Mouse (Mus musculus) granulocyte monocyte progenitor cell, adult 5-6 weeks (primary cell): ENCODE results near the gene Slc22a3. TPM values are rescaled to one million over a fixed set of nuclear protein-coding genes. Genes with fewer than 3 reads are reported as not detected.

Experiments used
- ATAC-seq: replicated peaks from 2 replicates; pipeline ENCODE4 v1.8.0; 2016; ENCODE audit warnings: mild to moderate bottlenecking, moderate TSS enrichment, inconsistent platforms; ENCODE audit not compliant: poor library complexity, severe bottlenecking
- total RNA-seq, 2 experiments: library from RNA; stranded (forward) in 1 of 2; stranded (reverse) in 1 of 2; fragments of 200-712, 200-1000 nt in 1 of 2; fragments of >200 nt in 1 of 2; fragmentation: Nextera tagmentation in 1 of 2; gene quantifications; 2 replicates each; pipeline ENCODE4 v1.2.3; 2014 to 2017

The Slc22a3 gene
- total RNA-seq (2014; fragmentation: Nextera tagmentation) = 5.5 and 9.1 TPM in 2 replicates
- total RNA-seq (2017) = 2.2 and 2.6 TPM in 2 replicates

DNA sequence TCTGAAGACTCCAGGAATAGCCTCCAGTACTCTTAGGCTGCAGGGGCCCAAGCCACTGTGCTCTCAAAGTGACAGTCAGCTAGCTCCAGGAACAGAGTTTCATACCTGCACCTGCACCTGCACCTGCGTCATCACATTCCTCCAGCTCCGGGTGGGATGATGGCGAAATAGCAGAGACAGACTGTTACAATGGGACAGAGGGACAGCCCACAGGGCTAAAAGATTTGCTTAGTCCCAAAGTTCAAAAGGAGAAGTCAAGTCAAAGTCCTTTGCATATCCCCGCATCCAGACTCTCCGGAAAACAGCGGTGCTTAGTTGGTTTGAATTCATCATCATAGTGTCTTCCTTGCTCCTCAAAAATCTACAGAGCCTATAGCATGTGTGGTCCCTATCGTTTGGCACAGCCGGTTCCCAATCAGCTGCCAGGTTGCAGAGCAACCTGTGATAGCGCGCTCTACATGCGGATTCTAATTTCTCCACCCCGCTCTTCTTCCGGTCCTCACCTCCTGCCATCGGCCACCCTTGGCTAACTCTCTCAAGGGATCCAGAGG, at the start of gene Slc22a3:
Gene Slc22a3 (minus strand): TSS at position 51 of the 551 bp plus-strand sequence.
- no peak for ATAC-seq

DNA sequence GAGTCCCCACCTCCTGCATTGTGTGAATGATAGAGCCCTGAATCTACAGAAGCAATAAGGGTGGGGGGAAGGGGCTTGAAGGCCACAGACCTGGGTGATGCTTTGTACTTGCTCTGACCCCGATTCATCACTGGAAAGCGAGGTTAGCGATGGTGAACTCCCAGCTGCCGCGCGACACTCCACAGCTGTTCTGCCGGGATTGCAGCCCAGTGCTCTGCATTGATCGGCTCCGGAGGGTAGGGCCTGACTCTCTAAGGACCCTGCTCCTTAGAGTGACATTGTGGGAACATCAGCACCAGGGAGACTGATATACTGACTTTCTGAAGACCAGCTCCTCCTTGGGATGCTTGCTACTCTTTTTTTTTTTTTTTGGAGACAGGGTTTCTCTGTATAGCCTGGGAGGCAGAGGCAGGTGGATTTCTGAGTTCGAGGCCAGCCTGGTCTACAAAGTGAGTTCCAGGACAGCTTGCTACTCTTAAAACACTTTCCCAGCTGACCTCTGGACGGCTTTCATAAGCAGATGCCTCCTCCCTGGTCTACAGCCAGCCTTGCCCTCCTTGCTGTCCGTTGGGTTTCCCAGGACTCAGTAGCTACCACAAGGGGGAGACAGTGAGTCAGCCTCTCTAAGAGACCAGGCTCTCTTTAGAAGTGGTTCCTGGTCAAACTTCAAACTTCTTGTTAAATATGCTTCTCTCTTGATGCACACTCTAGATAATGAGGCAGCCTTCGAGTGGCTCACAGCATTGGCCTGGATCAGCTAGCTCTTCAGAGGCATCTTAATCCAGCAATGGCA, 27.0 kb upstream of the Slc22a3 start:
- peak; percentile 78 for ATAC-seq

DNA sequence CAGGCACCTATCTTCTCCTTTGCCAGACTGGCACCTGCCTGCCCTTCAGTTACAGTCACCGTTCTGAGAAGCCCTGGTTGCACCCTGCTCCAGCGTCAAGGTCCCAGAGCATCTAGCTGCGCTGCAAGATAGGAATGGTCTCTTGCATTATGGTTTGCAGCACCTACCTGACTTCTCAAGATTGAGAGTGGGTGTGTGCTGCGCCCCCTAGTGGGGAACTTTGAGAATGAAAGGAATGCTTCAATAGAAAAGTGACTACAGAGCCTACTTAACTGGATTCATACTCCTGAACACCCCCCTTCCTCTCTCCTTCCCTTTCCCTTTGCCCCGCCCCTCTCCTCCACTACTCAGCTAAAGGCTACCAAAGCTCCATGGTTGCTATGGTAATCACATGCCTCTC, 24.6 kb upstream of the Slc22a3 start:
- ATAC-seq = peak; percentile 58

DNA sequence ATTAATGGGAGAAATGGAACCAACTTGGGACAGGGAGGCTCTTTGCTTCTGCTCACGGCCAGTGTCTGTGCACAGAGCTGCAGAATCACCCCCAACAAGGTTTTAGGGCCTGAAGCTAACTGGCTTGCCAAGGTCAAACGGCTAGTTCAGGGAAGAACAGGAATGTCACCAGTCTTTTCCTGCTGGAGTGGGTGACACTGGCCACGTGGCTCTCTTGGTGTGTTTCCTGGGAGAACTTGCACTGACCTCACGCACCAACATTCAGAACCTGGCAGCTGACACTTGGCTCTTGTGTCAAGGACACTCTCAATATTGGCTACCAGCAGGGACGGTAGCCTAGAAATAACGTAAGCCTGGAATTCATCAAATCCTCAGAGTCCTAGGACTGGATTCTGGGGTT, 22.6 kb upstream of the Slc22a3 start:
- no peak for ATAC-seq

DNA sequence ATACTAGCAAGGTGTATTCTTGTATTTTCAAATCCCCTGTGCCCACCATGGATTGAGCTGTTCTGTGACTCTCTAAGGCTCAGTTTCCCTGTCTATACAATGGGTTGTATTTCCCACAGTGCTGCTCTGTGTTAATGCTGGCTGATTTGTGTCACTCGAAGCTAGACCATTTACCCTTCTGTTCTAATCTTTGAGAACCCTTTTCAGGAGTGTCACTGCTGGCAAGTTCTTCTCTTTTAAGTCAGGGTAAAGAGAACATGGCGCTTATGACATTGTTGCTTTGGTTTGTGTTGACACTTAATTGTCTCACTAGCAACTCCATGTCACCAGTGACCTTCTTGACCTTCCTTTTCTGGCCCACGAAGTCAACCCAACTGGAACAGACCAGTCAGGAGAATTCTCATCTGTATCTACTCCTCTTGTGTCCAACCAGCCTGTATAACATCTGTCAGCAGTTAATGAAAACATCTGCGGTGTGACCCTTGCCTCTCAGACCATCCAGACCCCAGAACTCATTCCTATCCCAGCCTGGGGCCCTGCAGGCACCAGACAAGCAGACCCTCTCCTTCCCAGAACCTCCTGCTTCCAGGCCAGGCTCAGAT, 22.0 kb upstream of the Slc22a3 start:
- ATAC-seq = no peak

DNA sequence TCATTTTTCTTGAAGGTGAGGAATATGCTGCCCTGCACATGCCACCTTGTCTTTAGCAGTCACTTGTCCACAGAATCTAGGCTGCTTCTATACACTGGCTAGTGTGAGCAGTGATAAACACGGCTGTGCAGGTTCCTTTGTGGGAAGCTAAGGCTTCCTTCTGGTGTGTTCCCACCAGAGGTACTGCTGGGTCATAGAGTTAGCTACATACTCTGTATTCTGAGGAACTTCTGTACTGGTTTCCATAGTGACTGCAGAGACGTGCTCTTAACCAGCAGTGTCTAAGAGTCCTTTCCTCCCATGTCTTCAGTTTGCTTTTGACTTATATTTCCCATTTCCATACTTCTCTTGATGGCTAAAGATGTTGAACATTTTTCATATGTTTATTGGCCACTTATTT, 11.6 kb upstream of the Slc22a3 start:
- ATAC-seq = no peak

DNA sequence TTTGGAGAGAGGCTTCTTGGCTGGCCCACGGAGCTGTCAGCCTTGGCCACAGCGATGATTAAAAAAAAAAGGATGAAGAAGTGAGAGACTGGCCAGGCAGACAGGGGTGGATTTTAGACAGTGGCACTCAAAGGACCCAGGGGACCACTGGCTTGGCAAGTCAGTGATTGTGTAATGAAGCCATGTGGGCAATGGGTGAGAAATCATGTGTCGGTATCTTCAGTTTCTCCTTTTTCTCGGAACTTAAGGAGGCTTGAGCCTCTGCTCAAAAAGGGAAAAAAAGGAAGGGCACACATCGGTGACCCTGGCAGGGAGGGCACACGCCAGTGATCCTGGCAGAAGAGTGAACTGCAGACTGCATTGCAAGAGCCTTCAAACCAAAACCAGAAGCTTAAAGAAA, 10.7 kb upstream of the Slc22a3 start:
- peak; percentile 77 for ATAC-seq

DNA sequence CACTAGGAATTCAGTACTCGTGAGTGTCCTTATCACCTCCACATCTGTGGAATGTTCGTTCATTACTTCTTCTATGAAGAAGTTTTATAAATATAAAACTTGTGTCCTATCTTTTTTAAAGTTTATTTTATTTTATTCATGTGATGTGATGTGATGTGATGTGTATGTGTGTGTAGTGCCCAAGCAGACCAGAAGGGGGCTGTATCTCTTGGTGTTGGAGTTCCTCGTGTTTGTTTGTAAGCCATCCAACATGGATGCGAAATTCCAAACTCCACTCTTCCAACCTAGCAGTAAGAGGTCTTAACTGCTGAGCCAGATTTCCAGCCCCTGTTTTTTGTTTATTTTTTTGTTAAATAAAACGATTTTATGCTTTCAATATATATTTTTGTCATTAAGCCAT, 6.5 kb upstream of the Slc22a3 start:
- no peak for ATAC-seq

DNA sequence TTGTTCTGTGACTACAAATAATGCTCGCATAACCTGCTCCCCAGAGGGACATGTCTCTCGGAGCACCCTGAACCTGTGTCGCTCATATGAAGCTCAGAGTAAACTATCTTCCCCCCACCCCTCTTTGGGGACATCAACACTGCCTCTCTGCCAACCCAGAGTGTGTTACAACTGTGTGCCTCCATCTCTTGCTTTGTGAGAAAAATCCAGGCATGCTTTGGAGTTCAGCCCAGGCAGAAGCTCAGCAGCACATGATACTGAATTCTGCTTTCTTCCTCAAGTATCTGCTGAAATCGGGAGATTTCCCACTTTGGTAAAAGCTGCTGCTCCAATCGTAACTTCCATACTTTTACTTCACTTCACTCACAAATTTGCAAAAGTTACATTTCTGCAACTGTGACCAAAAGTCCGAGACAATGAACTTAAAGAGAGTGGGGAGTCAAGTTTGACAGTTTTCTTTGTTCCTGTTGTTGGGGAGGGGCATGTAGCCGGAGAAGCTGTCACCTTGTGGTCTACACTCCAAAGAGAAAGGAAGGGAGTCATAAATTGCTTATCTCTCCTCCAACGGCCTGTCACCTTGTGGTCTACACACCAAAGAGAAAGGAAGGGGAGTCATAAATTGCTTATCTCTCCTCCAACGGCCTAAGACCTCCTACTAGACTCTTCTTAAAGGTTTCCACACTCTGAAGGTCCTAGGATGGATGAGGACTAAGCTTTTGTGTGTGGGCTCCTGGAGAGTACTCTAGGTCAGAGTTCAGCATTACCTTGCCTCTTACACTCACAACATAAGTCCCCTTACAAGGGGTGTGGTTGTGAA, 5.8 kb upstream of the Slc22a3 start:
- peak; percentile 48 for ATAC-seq

DNA sequence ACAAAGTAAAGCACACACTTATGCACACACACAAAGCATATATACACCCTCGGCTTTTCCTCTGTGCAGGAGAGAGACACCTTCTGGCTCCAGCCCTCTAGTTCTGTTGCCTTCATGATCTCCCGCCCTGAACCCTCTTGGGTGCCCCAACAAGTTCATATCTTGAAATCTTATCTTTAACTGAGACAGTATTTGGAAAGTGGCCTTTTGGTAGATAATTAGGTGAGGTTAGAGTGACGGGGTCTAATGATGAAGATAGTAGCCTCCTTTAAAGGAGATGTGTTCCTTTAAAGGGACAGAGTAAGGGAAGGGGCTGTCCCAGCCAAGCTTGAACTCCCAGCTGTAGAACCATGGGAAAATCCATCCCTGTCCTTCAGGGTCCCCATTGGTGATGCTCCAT, 3.7 kb upstream of the Slc22a3 start:
- ATAC-seq = no peak

DNA sequence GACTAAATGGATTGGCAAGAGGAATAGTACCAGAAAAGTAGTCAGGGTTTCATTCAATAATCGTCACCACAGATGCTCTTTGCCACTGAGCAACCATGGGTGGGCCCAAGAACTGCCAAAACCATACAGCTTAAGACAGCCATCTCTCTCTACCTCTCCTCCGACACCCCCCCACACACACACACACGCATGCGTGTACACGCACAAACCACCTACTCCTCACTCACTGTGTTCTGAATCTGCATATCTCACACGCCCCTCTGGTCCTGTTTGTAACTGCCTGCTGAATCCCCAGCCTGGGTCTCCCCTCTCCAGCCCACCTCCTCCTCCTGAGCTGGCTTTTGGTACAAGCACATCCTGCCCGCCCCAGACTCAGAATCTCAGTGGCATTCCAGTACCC, 872 bp upstream of the Slc22a3 start:
- no peak for ATAC-seq

DNA sequence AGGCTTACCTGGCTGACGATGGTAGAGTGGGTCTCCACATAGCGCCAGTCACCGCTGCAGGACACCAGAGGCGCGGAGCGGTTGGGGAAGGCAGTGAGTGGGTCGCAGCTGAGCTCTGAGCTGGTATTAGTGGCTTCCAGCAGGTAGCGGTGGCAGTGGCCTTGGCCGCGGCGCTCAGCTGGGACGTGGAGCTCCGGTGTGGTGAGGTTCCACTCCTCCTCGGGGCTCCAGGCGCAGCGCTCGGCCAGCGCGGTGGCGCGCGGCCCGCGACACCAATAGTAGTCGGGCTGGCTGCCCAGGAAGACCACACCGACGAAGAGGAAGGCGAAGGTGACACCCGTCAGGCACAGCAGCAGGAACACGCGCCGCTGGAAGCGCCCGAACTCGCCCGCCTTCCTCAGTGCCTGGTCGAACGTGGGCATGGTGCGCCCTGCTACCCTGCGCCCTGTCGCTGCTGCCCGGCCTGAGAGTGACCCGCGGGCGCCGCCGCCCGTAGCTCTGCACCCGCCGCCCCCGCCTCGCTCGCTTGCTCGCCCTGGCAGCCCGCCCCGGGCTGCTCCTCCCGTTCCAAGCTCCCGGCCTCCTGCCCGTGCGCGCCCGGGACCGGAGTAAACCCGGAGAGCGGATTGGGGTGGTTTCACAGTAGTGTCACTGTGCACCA, 471 bp downstream of the Slc22a3 start:
- peak; percentile 63 for ATAC-seq

DNA sequence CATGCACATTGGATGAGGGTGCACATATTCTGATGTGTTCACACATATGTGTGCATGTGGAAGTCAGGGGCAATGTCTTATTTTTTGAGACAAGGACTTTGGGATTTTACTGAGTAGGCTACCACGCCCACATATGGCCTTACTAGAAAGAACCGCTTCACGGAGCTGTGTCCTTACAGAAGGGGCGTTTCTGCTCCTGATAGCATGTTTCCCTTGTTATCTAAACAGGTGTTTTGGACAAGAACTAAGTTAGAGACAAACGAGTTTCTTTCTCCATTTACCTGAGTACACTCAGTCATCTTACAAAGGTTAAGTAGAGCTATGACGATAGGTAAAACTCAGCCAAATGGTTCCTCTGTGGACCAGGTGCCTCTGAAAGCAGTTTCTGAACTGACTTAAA, 1.8 kb downstream of the Slc22a3 start:
- no peak for ATAC-seq

DNA sequence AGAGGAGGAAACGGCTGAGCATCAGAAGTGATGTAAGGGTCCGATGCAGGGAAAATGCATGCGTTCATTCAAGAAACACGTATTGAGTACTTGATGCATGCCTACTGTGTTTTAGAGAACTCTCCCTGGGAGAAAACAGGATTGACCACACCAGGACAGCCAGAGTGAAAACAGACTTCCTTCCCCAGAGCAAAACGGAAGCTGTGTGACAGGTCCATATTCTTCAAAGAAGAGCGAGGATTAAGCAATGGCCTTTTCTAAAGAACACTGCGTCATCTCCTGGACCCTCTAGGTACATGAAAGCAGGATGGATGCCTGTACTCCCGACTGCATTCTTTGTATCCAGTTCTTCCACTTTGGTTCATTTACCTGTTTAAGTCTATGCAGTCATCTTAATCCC, 8.1 kb downstream of the Slc22a3 start:
- peak; percentile 83 for ATAC-seq

DNA sequence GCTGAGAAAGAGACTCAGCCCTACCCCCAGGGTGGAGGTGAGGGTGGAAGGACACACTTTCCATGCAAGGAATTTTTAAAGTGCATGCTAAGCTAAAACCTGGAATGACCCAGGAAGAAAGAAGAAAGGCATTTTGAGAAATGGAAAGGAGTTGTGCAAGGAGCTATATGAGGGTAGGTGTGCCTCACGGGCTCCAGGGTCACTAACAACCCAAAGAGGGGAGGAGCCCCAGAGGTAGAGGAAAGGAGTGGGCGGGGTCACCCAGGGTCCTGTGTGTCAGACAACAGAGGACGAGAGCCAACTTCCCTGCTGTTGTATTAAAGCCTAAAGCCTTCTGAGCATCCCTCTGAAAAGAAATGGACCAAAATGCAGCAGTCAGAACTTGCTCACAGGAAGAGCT, 11.9 kb downstream of the Slc22a3 start:
- no peak for ATAC-seq

DNA sequence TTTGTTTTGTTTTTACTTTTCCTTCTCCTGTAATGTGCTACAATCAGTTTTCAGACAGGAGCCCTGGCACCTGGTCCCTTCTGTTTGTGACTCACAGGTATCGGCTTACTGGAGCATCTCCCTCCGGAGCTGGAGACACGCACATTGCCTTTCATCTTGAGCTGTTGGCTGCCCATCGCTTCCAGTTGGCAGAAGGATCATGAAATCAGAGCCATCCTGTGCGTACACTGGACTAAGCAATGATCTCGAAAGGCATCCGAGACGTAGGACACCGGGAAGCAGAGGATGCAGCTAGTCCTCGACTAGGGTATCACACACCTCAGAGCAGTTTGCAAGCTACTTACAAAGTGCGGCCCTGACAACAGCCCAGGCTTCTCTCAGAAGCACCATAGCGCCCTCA, 15.9 kb downstream of the Slc22a3 start:
- no peak for ATAC-seq

DNA sequence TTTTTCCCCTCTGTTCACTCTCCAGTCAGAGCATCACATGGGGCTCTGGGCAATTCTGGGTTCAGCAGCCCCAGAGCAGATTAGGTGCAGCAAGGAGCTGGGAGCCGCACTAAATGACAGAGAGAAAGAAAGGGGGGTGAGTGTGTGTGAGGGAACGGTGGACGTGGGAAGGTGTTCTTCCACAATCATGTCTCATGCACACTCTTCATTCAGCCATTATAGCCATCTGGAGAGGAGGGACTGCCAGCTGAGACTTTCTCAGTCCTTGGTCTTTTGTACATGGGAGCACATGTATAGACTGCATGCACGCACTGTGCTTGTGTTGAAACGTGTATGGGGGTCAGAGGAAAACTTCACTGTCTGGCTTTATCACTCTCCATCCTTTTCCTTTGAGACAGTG, 17.6 kb downstream of the Slc22a3 start:
- no peak for ATAC-seq

DNA sequence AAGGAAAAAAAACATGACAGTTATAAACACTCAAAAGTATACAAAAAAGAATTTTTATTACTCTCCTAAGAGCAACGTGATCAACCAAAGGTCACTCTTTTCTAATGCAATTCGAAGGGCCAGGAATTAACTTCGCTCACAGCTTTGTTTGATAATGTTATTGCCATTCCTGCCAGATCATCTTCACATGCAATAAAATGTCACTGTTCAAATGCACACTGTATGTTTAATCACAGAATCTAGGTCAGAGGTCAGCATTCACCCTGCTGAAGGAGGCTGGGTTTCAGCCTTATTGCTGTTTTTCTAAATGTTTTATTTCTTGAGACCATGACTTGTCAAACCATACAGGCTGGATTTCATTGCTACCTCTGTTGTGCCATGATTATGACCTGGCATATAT, 21.8 kb downstream of the Slc22a3 start:
- ATAC-seq = no peak

DNA sequence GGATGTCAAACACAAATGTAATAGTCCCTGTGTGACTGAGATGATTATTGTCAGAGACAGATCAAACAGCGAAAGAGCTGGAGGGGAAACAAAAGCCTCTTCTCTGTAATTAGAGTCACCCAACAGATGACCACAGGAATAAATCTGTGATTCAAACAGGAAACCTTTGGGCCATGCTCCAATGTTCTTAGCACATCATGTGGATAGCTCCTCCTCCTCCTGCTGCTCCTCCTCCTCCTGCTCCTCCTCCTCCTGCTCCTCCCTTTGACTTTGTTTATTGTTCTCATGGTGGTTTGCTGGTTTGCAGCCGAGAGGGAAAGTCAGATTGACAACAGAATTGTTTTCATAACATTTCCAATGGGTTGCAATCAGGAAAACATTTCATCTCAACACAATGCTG, 28.1 kb downstream of the Slc22a3 start:
- ATAC-seq = no peak

DNA sequence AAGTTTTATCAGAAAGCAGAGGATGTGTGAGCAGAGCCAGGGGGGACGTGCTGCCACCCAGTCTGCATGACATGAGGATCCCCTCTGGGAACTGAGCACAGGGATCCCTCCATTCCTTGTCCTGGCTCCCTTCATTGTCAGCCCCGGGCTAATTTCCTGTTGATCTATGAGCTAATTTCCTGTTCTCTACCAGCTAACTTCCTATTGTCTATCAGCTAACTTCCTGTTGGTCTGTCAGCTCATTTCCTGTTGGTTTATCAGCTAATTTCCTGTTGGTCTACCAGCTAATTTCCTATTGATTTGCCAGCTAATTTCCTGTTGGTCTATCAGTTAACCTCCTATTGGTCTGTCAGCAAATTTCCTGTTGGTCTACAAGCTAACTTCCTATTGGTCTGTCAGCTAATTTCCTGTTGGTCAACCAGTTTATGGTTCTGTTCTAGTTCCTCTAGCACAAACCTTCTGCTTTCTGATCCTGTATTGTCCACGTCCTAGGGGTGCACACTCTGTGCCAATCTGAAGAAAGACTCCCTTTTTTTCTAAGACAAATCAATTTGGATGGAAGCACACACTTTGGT, 32.9 kb downstream of the Slc22a3 start:
- ATAC-seq = peak; percentile 87
